Mouse (Mus musculus) Muller cell, postnatal 12 days (primary cell): ENCODE measurements around the gene Ybx2.

ENCODE experiments used
- DNase-seq: peaks from one replicate; pipeline ENCODE4 v3.0.0-alpha.2; 2015; ENCODE audit errors: inconsistent ontology term

The Ybx2 gene

DNA sequence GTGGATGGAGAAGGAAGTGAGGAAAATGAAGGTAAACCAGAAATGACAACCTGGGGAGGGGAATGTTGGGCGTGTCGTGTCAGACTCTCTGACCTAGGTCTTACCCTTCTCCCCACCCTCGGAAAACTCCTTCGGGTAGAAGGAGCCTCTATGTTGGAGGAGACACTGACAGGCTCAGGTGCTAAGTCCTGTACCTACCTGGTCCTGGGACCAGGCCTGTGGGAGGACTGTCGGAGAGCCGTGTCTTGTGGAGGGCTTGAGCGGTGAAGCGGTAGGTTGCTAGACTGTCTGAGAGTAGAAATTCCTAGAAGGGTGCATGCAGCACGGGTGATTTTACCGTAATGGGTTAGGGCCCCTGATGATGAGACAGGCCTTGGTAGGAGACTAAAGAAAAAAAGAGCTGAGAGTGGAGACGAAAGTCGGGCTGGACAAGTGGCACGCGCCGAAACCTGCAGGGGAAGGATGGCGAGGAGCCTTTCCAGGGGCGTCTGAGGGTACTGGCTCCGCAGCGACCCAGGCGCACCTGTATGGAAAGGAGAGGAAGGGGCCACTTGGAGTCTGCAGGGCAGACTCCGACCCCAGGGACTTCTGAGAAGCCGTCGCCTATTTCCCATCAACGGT is 29.2 kb downstream of the Ybx2 start, which contains the start of gene Cldn7:
Gene Cldn7, plus strand, starts transcription at position 130 of the 621 bp plus-strand sequence.
- DNase-seq: no peak

- DNase-seq: no peak
These were observed 29.8 kb downstream of the Ybx2 start for GRCm38 (mm10) chr11:69965271-69966005.

- DNase-seq: peak; percentile 36
These were observed 30.6 kb downstream of the Ybx2 start for GRCm38 (mm10) chr11:69966006-69966859.

DNA sequence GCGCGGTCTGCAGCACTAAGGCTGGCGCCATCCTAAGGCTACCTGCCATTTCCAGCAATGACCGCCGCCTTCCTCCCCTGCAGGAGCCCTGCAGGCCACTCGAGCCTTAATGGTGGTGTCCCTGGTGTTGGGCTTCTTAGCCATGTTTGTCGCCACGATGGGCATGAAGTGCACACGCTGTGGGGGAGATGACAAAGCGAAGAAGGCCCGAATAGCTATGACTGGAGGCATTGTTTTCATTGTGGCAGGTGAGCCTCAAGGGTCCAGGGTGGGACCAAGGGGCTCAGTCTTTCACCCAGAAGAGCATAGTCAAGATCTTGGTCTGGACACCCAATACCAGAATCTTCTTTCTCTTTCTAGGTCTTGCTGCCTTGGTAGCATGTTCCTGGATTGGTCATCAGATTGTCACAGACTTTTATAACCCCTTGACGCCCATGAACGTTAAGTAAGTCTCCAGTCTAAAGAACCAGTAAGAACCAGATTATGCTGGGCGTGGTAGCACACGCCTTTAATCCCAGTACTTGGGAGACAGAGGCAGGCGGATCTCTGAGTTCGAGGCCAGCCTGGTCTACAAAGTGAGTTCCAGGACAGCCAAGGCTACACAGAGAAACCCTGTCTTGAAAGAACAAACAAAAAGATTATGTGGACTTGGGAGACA is 31.4 kb downstream of the Ybx2 start:
- no peak for DNase-seq

- DNase-seq: no peak
These were observed 33.2 kb downstream of the Ybx2 start for GRCm38 (mm10) chr11:69968793-69969192.

DNA sequence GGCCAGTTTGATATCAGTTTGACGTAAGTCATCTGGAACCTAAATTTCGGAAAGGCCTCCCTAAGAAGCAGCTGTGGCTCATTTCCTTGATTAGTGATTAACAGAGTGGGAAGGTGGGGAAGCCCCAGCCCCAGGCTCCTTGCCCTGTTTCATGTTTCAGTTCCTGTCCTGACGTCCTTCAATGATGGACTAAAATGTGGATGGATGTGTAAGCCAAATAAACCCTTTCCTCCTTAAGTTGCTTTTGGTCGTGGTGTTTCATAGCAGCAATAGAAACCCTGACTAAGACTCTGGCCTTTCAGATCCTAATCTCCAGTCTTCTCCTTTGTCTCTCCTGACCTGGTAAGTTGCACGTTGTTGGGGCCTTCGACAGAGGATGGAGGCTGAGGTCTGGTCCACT is 34.6 kb downstream of the Ybx2 start:
- no peak for DNase-seq

DNA sequence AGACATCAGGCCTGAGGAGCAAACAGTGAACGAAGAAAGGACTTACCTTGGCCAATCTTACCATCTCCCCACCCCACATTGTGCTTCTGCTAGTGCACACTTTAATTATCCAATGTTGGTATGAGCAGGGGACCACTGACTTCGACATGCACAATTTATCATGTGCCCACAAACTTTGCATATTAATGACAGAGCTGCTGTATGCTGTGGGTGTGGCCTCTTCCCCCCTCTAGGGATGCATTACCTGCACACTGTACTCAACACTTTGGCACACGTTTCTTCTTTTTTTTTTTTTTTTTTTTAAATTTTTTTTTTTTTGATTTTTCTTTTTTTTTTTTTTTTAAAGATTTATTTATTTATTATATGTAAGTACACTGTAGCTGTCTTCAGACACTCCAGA is 35.2 kb downstream of the Ybx2 start:
- no peak for DNase-seq

DNA sequence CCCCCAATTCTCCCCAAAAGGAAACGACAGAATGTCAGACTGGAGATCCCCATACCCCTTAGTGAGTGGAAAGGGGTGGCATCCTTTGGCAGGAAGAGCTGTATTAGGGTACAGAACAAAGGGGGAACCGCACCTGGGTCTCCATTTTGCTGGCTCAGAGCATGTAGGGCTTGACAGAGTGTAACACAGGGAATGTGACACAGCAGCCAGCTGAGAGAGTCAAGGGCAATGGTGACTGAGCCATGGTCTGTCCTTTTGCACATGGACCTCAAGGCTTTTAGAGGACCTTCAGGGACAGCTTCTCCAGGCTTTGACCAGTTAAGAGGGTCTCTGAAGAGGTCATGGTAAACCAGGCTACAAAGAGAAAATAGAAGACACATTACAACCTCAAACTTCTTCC is 39.3 kb downstream of the Ybx2 start:
- DNase-seq: no peak

- no peak for DNase-seq
These were observed 40.7 kb downstream of the Ybx2 start for GRCm38 (mm10) chr11:69976271-69976670.

DNA sequence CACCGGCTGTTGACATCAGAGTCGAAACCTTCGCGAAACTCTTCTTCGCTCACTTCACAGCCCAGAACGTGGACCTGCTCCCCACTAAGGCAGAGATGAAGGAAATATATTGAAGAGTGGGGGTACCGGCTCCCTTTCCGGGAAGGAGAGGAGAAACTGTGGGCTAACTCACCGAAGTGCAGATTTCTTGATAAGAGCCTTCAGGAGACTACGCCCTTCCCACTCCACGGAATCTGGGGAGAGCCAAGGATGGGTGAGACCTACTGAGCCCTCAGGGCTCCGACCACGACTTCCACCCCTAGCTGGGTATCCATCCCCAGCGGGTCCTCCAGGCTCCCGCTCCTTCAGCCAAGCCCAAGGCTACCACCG is 44.2 kb downstream of the Ybx2 start:
- no peak for DNase-seq

- DNase-seq: peak; percentile 100
These were observed 44.9 kb downstream of the Ybx2 start for GRCm38 (mm10) chr11:69980196-69981140.

DNA sequence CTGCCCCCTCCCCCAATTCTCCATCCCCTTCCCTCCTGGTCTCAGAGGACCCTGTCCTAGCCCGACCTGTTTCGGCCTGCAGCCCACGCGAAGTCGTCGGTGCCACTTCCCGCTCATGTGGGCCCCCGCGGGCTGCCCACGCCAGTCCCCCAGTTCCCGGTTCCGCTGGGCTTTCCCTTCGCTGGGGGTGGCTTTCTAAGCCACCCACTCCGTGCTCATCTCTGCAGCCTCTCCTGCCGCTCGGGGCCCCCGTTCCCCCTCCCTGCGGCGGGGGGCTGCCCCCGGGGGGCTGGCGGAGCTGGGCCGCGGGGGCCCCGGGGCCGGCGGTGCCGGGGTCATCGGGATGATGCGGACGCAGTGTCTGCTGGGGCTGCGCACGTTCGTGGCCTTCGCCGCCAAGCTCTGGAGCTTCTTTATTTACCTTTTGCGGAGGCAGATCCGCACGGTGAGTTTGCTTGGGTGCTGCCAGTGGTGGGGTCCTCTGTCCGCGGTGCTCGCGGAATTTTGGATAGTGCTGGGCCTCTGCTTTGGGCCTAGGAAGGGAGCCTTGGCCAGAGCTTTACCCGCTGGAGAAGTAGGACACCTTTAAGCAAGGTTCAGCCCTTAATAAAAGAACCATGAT is 45.7 kb downstream of the Ybx2 start, which contains the start of gene Ctdnep1:
Gene Ctdnep1, plus strand, starts transcription at position 16 of the 622 bp plus-strand sequence.
- DNase-seq: peak; percentile 27

DNA sequence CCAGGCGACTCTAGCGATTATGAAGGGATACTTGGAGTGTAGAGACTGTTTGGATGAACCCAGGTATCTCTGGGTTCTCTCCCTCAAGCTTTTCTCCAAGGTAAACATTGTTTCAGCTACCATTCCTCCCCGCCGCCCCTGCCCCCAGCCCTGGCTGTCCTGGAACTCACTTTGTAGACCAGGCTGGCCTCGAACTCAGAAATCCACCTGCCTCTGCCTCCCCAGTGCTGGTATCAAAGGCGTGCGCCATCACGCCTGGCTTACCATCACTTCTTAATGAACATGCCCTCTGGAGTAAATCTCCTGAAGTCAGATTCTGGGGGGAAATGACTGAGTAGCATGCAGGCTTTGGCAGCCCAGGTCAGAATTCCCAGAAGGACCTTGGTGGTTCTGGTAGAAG is 46.6 kb downstream of the Ybx2 start, which contains the start of gene Elp5:
Gene Elp5, minus strand, starts transcription at position 293 of the 400 bp plus-strand sequence.
- DNase-seq: no peak

- no peak for DNase-seq
These were observed 47.3 kb downstream of the Ybx2 start for GRCm38 (mm10) chr11:69982877-69983276.

GRCm38 (mm10) chr11:69983377-69983776 is 47.8 kb downstream of the Ybx2 start:
- no peak for DNase-seq

DNA sequence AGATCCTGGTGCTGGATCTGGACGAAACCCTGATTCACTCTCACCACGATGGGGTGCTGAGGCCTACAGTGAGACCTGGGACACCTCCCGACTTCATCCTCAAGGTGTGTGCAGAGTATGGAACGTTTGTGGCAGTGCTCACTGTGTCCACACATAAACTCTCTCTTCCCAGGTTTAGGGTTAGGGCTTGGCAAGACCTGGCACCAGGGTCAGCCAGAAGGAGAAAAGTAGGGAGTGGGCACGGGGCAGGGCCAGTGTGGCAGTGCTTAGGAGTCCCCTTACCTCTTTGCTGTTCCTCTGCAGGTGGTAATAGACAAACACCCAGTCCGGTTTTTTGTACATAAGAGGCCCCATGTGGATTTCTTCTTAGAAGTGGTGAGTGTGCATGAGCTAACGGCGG is 48.8 kb downstream of the Ybx2 start:
- no peak for DNase-seq

DNA sequence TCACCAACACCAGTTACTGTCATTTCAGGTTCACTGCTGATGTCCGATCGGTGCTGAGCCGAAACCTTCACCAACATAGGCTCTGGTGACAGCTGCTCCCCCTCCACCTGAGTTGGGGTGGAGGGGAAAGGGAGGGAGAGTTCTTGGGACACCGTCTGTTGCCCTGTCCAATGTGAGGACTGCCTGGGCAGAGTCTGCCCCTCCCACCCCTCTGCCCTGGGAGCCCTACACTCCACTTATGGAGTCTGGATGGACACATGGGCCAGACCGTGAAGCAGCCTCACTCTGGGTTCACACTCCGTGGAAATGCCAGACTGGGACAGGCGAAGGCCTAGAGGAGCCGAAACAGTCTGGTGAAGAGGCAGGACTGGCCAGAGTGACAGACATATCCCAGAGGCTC is 54.4 kb downstream of the Ybx2 start:
- DNase-seq: no peak
